ENCODE assay signal across 8 mouse cellular contexts in genomic region chr17:25809606-25810340, GRCm38 (mm10). TPM values are rescaled to one million over a fixed set of nuclear protein-coding genes. Genes with fewer than 3 reads are reported as not detected.
DNase-seq lines count a peak whose midpoint lies in the region; ATAC-seq and TF ChIP-seq lines count a peak whose summit lies in the region.

No protein-coding gene starts in this region.

- 0 out of 2 replicates have a peak, but pooled peaks cover 6% of the 10 kb centered on the region for H3K4me1 ChIP-seq in lung, postnatal 0 days (ENCODE audit: insufficient read depth, low read depth, low read length)
- peaks cover 34% of the 10 kb centered on the region for H3K4me1 ChIP-seq in forebrain, embryonic 16.5 days (replicated peaks; ENCODE audit: control insufficient read depth, insufficient read depth, low read length)

- no peak overlapping the region for H3K27ac ChIP-seq in lung, postnatal 0 days (ENCODE audit: low read length)
- H3K27ac ChIP-seq in forebrain, embryonic 16.5 days (ENCODE audit: low read length) = peak overlapping the region; percentile 88

- no peak for TF ChIP-seq CTCF in lung, postnatal 0 days (IDR thresholded peaks at IDR 0.05)

- H3K4me3 ChIP-seq in lung, postnatal 0 days (ENCODE audit: low read depth, low read length) = peak overlapping the region; percentile 51
- peak overlapping the region; percentile 71 for H3K4me3 ChIP-seq in forebrain, embryonic 16.5 days (replicated peaks; ENCODE audit: low read length)

- no peak for TF ChIP-seq EP300 in lung, postnatal 0 days (IDR thresholded peaks at IDR 0.05)

- no peaks in the 10 kb centered on the region for H3K36me3 ChIP-seq in lung, postnatal 0 days (ENCODE audit: insufficient read depth, low read length)
- no peaks in the 10 kb centered on the region for H3K36me3 ChIP-seq in forebrain, embryonic 16.5 days (ENCODE audit: control insufficient read depth, insufficient read depth)

- DNase-seq in embryo, embryonic 9.5 days (ENCODE audit: extremely low spot score) = peak; percentile 29
- DNase-seq in embryo, embryonic 11 days = no peak
- DNase-seq in lung, postnatal 0 days (ENCODE audit: low spot score) = no peak
- DNase-seq in lung, postnatal 14 days = no peak
- DNase-seq in mesoderm, embryonic 11.5 days (ENCODE audit: low read depth, low spot score) = peak; percentile 41
- DNase-seq in thymus, postnatal 36 days = no peak

- 11% methylated on average over 25 of the region's 25 CpGs for WGBS in lung, postnatal 0 days
- WGBS in forebrain, embryonic 16.5 days = 10% methylated on average over 25 of the region's 25 CpGs

- H3K4me2 ChIP-seq in lung, postnatal 0 days (replicated peaks; ENCODE audit: low read depth, low read length) = peak overlapping the region; percentile 79
- H3K4me2 ChIP-seq in forebrain, embryonic 16.5 days (ENCODE audit: low read length) = peak overlapping the region; percentile 98

- H3K27me3 ChIP-seq in lung, postnatal 0 days (replicated peaks; ENCODE audit: insufficient read depth, low read length) = peaks cover 24% of the 10 kb centered on the region
- no peaks in the 10 kb centered on the region for H3K27me3 ChIP-seq in forebrain, embryonic 16.5 days (replicated peaks; ENCODE audit: control insufficient read depth, insufficient read depth, low read length)

- no peak overlapping the region for H3K9ac ChIP-seq in lung, postnatal 0 days (replicated peaks; ENCODE audit: low read depth)
- H3K9ac ChIP-seq in forebrain, embryonic 16.5 days (replicated peaks; ENCODE audit: low read depth, low read length) = peak overlapping the region; percentile 82

- no peak for ATAC-seq in lung, postnatal 0 days
- peak; percentile 45 for ATAC-seq in forebrain, embryonic 16.5 days
- no peak for ATAC-seq in CD4-positive, CD25-positive, alpha-beta regulatory T cell, adult 4 months

- no peaks in the 10 kb centered on the region for H3K9me3 ChIP-seq in lung, postnatal 0 days (ENCODE audit: low read length)
- no peaks in the 10 kb centered on the region for H3K9me3 ChIP-seq in forebrain, embryonic 16.5 days (ENCODE audit: control insufficient read depth, low read length)

RNA-seq across cellular contexts. Expression of gene Fbxl16, which starts 0.9 kb away (rescaled TPM):
- 0.43 and 0.70 TPM in 2 replicates for polyA plus RNA-seq in lung, postnatal 0 days (2015; fragmentation: Nextera tagmentation; extraction: Ambion mirVana)
- polyA plus RNA-seq in forebrain, embryonic 16.5 days (2015; fragmentation: Nextera tagmentation; extraction: Ambion mirVana) = 33.0 and 43.5 TPM in 2 replicates
- polyA plus RNA-seq in CD4-positive, CD25-positive, alpha-beta regulatory T cell, adult 4 months (2017; shearing (Covaris generic)) = not detected

RNA-seq across cellular contexts. Expression of gene Metrn, which starts 12.8 kb away (rescaled TPM):
- 19.1 and 20.9 TPM in 2 replicates for polyA plus RNA-seq in lung, postnatal 0 days (2015; fragmentation: Nextera tagmentation; extraction: Ambion mirVana)
- 26.8 and 34.0 TPM in 2 replicates for polyA plus RNA-seq in forebrain, embryonic 16.5 days (2015; fragmentation: Nextera tagmentation; extraction: Ambion mirVana)
- polyA plus RNA-seq in CD4-positive, CD25-positive, alpha-beta regulatory T cell, adult 4 months (2017; shearing (Covaris generic)) = 1 to 10 TPM; 3.6 to 7.0 TPM

RNA-seq across cellular contexts. Expression of gene Wdr24, which starts 13.7 kb away (rescaled TPM):
- polyA plus RNA-seq in lung, postnatal 0 days (2015; fragmentation: Nextera tagmentation; extraction: Ambion mirVana) = 14.9 and 15.0 TPM in 2 replicates
- polyA plus RNA-seq in forebrain, embryonic 16.5 days (2015; fragmentation: Nextera tagmentation; extraction: Ambion mirVana) = 36.5 and 37.3 TPM in 2 replicates
- polyA plus RNA-seq in CD4-positive, CD25-positive, alpha-beta regulatory T cell, adult 4 months (2017; shearing (Covaris generic)) = 10 to 100 TPM; 19.4 to 53.9 TPM

RNA-seq across cellular contexts. Expression of gene AC134908.4, which starts 14.3 kb away (rescaled TPM):
- not detected in 2 replicates for polyA plus RNA-seq in lung, postnatal 0 days (2015; fragmentation: Nextera tagmentation; extraction: Ambion mirVana)
- 0.60 and 0.71 TPM in 2 replicates for polyA plus RNA-seq in forebrain, embryonic 16.5 days (2015; fragmentation: Nextera tagmentation; extraction: Ambion mirVana)
- polyA plus RNA-seq in CD4-positive, CD25-positive, alpha-beta regulatory T cell, adult 4 months (2017; shearing (Covaris generic)) = not detected

RNA-seq across cellular contexts. Expression of gene Fam173a, which starts 17.1 kb away (rescaled TPM):
- 112 and 116 TPM in 2 replicates for polyA plus RNA-seq in lung, postnatal 0 days (2015; fragmentation: Nextera tagmentation; extraction: Ambion mirVana)
- polyA plus RNA-seq in forebrain, embryonic 16.5 days (2015; fragmentation: Nextera tagmentation; extraction: Ambion mirVana) = 70.7 and 76.5 TPM in 2 replicates
- polyA plus RNA-seq in CD4-positive, CD25-positive, alpha-beta regulatory T cell, adult 4 months (2017; shearing (Covaris generic)) = 100 to 1,000 TPM; 192 to 257 TPM

Comparison
In these comparisons a context has a peak if more than half of its experiments do, and no peak if none do; other contexts are left out.
1. DNase-seq: peak in embryo, embryonic 9.5 days (single experiment) and mesoderm, embryonic 11.5 days (single experiment); none in embryo, embryonic 11 days (single experiment), lung, postnatal 0 days (single experiment), lung, postnatal 14 days (single experiment) and thymus, postnatal 36 days (0 of 2).
2. RNA of gene Fbxl16, which starts 0.9 kb away (polyA plus RNA-seq): 33.0 to 43.5 TPM in forebrain, embryonic 16.5 days; 0.43 to 0.70 TPM in lung, postnatal 0 days and not detected in CD4-positive, CD25-positive, alpha-beta regulatory T cell, adult 4 months; every median in the first group is over 10 times any median in the second.